Mouse (Mus musculus) liver, embryonic 14.5 days (tissue): ENCODE results near the gene Unc50.

Experiments used
- CTCF ChIP-seq: IDR thresholded peaks from 2 replicates; pipeline ENCODE4 v1.5.1; 2016; ENCODE audit warnings: antibody characterized with exemption, low read depth, control low read depth
- EP300 ChIP-seq: IDR thresholded peaks from 2 replicates; pipeline ENCODE4 v1.6.1; 2016; ENCODE audit warnings: antibody characterized with exemption, low read depth

GRCm38 (mm10) chr1:37479074-37479473 lies 49.1 kb downstream of the Unc50 start:
- TF ChIP-seq CTCF, result peak; percentile 93
- no peak for TF ChIP-seq EP300
